Mouse (Mus musculus): ENCODE data around the gene Dusp15.

Gene Dusp15

DNA sequence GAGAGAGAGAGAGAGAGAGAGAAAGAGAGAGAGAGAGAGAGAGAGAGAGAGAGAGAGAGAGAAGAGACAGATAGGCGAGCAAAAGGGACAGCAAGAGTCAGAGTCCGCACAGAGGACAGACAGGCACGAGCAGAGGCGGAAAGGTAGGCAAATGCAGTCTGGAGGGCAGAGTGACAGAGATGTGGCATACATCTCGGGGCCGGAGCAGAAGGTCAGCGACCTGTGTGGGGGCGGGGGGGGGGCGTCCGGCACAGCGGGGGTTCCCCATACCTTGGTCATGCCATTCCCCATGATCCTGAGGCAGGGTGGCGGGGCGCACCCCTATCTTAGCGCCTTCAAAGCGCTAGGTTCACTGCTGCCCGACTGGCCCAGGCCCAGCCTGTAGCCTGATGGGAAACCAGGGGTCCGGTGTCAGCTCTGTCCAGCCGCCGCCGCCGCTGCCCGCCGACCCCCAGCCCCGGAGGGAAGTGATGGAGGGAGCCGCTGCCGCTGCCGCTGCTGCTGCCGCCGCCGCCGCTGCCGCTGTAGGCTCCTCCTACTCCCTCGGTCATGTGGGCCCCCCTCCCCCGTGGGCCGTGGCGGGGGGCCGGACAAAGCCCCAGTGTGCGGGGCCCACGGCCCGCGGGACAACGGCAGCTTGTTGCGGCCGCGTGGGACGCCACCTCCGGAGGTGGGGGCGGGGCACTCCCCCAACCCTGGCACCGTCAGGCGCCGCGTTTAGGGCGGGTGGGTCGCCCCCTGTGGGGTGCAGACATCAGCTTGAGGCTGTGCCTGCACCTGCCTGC lies at the start of gene Dusp15:
Gene Dusp15, minus strand, starts transcription at position 634 of the 785 bp plus-strand sequence.
- peak; percentile 73 to 80 for DNase-seq (ENCODE audit: low spot score in 2 of 2)

- DNase-seq (ENCODE audit: low spot score in 2 of 2): no peak
Observed at GRCm38 (mm10) chr2:152997046-152997445, 45.5 kb upstream of the Dusp15 start.

- no peak for DNase-seq (ENCODE audit: low spot score in 2 of 2)
Observed at GRCm38 (mm10) chr2:152991529-152991928, 40.0 kb upstream of the Dusp15 start.

GRCm38 (mm10) chr2:152985582-152985981 lies 34.1 kb upstream of the Dusp15 start:
- DNase-seq (ENCODE audit: low spot score in 2 of 2): peak; percentile 42 to 64

GRCm38 (mm10) chr2:152976991-152977390 lies 25.5 kb upstream of the Dusp15 start:
- no peak for DNase-seq (ENCODE audit: low spot score in 2 of 2)

DNA sequence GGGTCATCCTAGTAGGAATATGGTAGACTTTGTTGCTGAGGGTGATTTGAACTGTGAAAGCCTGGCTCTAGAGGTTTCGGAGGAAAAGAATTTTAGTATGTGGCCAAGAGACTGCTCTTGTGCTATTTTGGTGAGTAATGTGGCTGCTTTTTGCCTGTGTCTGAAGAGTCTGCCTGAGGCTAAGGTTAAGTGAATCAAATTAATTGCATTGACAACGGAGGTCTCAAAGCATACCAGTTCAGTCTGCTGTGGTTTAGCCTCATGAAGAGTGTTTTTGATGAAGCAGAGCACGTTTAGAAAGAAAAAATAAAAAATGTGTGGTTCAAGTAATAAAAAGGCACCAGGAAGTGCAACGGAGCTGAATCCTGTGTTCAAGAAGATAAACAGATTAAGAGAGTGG lies 14.1 kb upstream of the Dusp15 start:
- DNase-seq (ENCODE audit: low spot score in 2 of 2): no peak

DNA sequence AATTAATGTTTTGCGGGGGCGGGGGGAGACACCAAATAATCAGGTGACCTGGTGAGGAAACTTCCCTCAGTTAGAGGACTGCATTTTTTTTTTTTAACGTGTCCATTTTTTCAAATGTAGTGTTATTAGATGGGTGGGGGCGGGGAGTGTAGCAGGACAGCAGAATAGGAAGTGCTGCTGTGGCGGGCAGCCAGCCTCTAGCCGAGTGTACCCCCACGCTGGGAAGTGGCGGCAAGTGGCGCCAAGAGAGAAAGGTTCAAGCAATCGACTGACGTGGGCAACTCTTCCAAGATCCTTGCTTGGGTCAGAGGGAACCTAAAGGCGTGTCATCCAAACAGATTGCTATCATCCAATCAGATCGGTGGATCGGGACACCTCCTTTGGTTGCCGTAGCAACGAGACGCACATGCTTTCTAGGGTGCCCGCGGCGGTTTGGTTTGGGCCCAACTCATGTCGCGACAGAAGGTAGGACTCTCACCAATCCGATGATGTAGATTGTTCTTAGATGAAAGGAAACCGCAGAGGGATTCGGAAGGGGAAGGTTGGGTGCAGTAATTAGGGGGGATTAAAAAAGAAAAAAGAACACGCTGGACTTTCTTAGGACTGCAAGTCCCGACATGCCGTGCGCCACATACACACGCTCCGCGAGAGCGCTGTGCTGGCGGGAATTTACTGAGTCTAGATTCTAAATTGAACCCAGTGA lies 10.7 kb upstream of the Dusp15 start, which contains the start of gene Ttll9:
Gene Ttll9, plus strand, starts transcription at position 395 of the 703 bp plus-strand sequence.
- peak; percentile 88 to 94 for DNase-seq (ENCODE audit: low spot score in 2 of 2)

GRCm38 (mm10) chr2:152958116-152958515 lies 6.6 kb upstream of the Dusp15 start:
- DNase-seq (ENCODE audit: low spot score in 2 of 2): no peak

- no peak for DNase-seq (ENCODE audit: low spot score in 2 of 2)
Observed at GRCm38 (mm10) chr2:152951850-152952720, 587 bp upstream of the Dusp15 start.

DNA sequence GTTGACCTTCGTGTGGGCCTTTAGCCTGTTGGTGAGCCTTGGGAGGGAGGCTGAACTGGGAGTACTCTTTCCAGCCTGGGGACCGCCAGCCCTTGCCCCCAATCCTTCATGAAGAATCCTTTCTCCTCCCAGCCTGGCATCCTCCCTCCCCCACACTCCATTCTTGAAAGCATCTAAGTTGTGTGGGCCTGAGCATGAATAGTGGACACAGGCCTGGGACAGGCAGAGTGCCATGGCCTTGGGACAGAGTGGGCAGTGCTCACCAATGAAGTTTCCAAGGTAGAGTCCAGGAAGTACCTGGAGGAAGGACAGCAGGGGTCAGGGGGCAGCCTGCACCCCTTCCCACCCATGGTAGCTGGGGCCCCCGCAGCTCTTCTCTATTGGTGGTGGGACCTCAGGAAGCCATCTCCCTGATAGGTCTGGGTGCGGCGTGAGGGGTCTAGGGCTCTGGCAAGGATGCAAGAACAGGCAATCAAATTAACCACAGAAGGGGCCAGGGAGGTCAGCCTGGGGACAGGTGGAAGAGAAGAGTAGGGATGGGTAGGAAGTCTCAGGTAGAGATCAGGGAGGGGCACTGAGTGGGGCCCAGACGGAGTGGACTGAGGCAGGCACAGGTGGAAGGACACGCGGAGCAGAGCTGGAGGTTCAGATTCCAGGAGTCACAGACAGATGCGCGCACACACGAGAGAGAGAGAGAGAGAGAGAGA lies 987 bp downstream of the Dusp15 start:
- peak; percentile 41 to 55 for DNase-seq (ENCODE audit: low spot score in 2 of 2)

DNA sequence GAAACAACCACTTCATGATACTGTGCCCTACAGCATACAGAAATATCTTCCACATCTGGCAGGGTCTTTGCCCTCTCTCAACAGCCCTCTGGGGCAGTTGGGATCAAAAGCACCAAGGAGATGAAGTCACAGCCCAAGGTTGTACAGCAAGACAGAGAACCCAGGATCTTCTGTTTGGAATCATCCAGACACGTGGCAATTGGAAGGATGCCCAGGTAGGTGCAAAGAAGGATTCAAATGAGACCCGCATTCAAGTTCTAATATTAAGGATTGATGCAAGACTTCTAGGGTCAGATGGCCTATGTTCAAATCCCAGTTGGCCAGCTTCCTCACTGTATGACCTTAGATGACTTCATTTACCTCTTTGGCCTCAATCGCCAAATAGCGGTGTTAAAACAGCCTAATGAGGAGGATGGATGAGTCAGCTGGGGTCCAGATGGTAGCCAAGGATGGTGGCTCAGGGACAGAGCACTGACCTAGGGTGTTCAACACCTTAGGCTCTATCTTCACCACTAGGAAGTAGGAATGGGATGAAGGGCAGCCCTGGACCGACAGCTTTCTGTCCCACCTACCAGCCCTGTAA lies 3.0 kb downstream of the Dusp15 start:
- no peak for DNase-seq (ENCODE audit: low spot score in 2 of 2)

DNA sequence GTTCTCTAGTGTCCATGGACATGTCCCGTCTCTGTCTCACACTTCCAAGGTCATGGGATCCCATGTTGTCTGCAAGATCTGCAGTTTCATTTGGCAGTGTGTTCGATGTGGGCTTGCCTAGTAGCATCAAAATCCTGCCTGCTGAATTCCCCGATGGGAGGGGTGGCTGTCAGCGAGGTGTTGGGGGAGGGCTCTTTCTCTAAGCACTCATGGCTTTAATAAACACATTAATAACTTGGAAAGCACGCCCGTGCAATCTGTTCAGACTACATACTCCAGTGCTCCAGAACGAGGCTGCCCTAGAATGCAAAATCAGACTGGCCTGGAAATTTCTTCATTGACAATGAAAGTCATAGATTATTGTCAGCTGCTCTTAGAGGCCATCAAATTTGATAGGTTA lies 4.4 kb downstream of the Dusp15 start:
- DNase-seq (ENCODE audit: low spot score in 2 of 2): peak in 1 of 2 experiments; percentile 45

- no peak for DNase-seq (ENCODE audit: low spot score in 2 of 2)
Observed at GRCm38 (mm10) chr2:152944013-152944412, 7.5 kb downstream of the Dusp15 start.

DNA sequence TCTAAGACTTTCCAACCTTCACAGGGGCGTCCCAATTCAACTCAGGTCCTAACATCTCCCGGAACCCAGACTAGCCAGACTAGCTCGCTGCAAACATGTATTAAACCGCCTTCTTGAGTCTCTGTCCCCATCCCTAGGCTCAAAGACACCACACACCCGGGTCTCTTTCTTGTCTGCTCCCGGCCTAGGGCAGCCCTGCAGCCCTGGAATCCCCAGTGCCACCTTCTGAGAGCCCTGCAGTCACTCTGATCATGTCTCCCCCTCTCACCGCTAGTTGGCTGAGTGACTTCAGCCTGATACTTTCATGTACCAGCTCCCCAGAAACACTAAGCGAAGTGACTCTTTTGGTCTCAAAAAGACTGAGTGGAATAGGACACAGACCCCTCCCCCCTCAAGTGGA lies 7.9 kb downstream of the Dusp15 start:
- no peak for DNase-seq (ENCODE audit: low spot score in 2 of 2)

- peak in 1 of 2 experiments; percentile 42 for DNase-seq (ENCODE audit: low spot score in 2 of 2)
Observed at GRCm38 (mm10) chr2:152942898-152943515, 8.5 kb downstream of the Dusp15 start.

- DNase-seq (ENCODE audit: low spot score in 2 of 2): no peak
Observed at GRCm38 (mm10) chr2:152941776-152942175, 9.7 kb downstream of the Dusp15 start.

GRCm38 (mm10) chr2:152941106-152941505 lies 10.4 kb downstream of the Dusp15 start:
- no peak for DNase-seq (ENCODE audit: low spot score in 2 of 2)

- no peak for DNase-seq (ENCODE audit: low spot score in 2 of 2)
Observed at GRCm38 (mm10) chr2:152939846-152940245, 11.7 kb downstream of the Dusp15 start.

DNA sequence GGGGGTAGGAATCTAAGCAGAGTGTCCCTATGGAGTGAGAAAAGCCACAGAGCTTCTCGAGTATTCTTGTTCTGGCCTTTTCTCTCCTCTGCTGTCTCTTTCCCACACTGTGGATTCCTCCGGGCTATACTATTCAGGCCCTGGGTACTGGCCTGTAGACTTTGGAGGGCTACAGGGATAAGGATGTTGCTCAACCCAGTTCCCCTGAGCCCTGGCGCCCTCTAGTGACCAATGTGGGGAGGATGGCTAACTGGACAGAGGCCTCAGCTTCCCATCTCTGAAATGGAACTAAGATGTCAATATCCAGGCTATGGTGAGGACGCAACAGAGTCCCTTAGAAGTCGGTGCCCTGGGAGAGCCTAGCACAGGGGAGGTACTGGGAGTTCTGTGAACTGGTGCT lies 17.9 kb downstream of the Dusp15 start:
- DNase-seq (ENCODE audit: low spot score in 2 of 2): peak in 1 of 2 experiments; percentile 63

- DNase-seq (ENCODE audit: low spot score in 2 of 2): no peak
Observed at GRCm38 (mm10) chr2:152933048-152933447, 18.4 kb downstream of the Dusp15 start, which contains the start of gene Foxs1. Gene Foxs1, minus strand, starts transcription at chr2:152933208.

Measured in right cerebral cortex, postnatal 10 days (tissue).